11 mouse cellular contexts compared by ENCODE assay signal in the genomic region with DNA sequence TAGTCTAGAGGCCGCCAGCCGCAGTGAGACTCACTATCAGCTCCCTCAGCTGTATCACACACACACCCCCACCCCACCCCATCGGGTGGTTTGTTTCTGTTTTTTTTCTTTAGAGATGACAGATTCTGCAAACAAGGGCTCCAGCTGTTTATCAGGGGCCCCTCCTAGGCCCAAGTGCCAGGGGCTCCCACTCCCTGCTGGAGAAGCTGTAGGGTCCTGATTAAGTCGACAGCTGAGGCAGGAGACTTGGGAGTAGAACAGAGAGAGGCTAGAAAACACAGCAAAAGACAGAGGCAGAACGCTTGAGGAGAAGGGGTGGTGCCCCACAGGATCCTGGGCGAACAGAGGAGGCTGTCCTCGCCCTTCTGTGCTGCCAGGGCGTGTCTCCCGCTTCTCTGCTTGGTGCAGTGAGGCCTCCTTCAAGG. TPM values are rescaled to one million over a fixed set of nuclear protein-coding genes. Genes with fewer than 3 reads are reported as not detected.
DNase-seq lines count a peak whose midpoint lies in the region; ATAC-seq and TF ChIP-seq lines count a peak whose summit lies in the region.
"Had no signal": no experiment of that assay in that cellular context is flagged by ENCODE, and none has a peak within 500 bp of the region (broad histone marks: within the 10 kb centered on the region; RNA-seq: fewer than 3 reads in every experiment).

No protein-coding gene starts in this region.

- no peaks in the 10 kb centered on the region for H3K27me3 ChIP-seq in intestine, embryonic 15.5 days (replicated peaks)
- no peaks in the 10 kb centered on the region for H3K27me3 ChIP-seq in intestine, postnatal 0 days (replicated peaks; ENCODE audit: control insufficient read depth, insufficient read depth, low read length)
- no peaks in the 10 kb centered on the region for H3K27me3 ChIP-seq in liver, embryonic 16.5 days (ENCODE audit: control insufficient read depth, insufficient read depth, low read depth, low read length)
- H3K27me3 ChIP-seq in midbrain, embryonic 14.5 days (ENCODE audit: control insufficient read depth, insufficient read depth, low read length) = no peaks in the 10 kb centered on the region
- H3K27me3 ChIP-seq: embryonic facial prominence, embryonic 15.5 days; limb, embryonic 15.5 days had no signal

- WGBS in intestine, embryonic 15.5 days = 56% methylated on average over 9 of the region's 9 CpGs
- WGBS in intestine, postnatal 0 days = 36% methylated on average over 9 of the region's 9 CpGs
- 12% methylated on average over 9 of the region's 9 CpGs for WGBS in liver, embryonic 16.5 days (ENCODE audit: insufficient replicate concordance)
- WGBS in midbrain, embryonic 14.5 days = 80% methylated on average over 9 of the region's 9 CpGs

- no peaks in the 10 kb centered on the region for H3K36me3 ChIP-seq in intestine, embryonic 15.5 days
- H3K36me3 ChIP-seq in intestine, postnatal 0 days (ENCODE audit: control insufficient read depth, insufficient read depth) = no peaks in the 10 kb centered on the region
- H3K36me3 ChIP-seq in liver, embryonic 16.5 days (ENCODE audit: control insufficient read depth, insufficient read depth) = no peaks in the 10 kb centered on the region
- H3K36me3 ChIP-seq in midbrain, embryonic 14.5 days (ENCODE audit: control insufficient read depth, insufficient read depth, low read length) = no peaks in the 10 kb centered on the region
- H3K36me3 ChIP-seq: embryonic facial prominence, embryonic 15.5 days; limb, embryonic 15.5 days had no signal

- H3K4me1 ChIP-seq in intestine, embryonic 15.5 days (replicated peaks) = 0 out of 2 replicates have a peak, but pooled peaks cover 10% of the 10 kb centered on the region
- H3K4me1 ChIP-seq in intestine, postnatal 0 days (replicated peaks; ENCODE audit: control insufficient read depth, insufficient read depth, low read length) = peaks cover 3% of the 10 kb centered on the region; the same call in 1 of the 2 replicates
- peaks cover 73% of the 10 kb centered on the region for H3K4me1 ChIP-seq in liver, embryonic 16.5 days (ENCODE audit: control insufficient read depth, low read depth, low read length)
- H3K4me1 ChIP-seq in midbrain, embryonic 14.5 days (ENCODE audit: control insufficient read depth, insufficient read depth, low read length) = no peaks in the 10 kb centered on the region

- H3K9me3 ChIP-seq in intestine, embryonic 15.5 days = no peaks in the 10 kb centered on the region
- H3K9me3 ChIP-seq in intestine, postnatal 0 days (ENCODE audit: control insufficient read depth) = no peaks in the 10 kb centered on the region
- H3K9me3 ChIP-seq in liver, embryonic 16.5 days (replicated peaks; ENCODE audit: control insufficient read depth, low read length) = no peaks in the 10 kb centered on the region
- no peaks in the 10 kb centered on the region for H3K9me3 ChIP-seq in midbrain, embryonic 14.5 days (ENCODE audit: control insufficient read depth, low read length)
- H3K9me3 ChIP-seq: embryonic facial prominence, embryonic 15.5 days; limb, embryonic 15.5 days had no signal

- no peak for TF ChIP-seq CTCF in intestine, postnatal 0 days (IDR thresholded peaks at IDR 0.05; ENCODE audit: low read depth)

- H3K9ac ChIP-seq in intestine, embryonic 15.5 days = no peak overlapping the region
- H3K9ac ChIP-seq in intestine, postnatal 0 days (ENCODE audit: low read depth, low read length) = no peak overlapping the region
- peak overlapping the region; percentile 58 for H3K9ac ChIP-seq in liver, embryonic 16.5 days (ENCODE audit: low read depth, low read length)
- H3K9ac ChIP-seq in midbrain, embryonic 14.5 days (replicated peaks; ENCODE audit: low read length) = no peak overlapping the region
- H3K9ac ChIP-seq: embryonic facial prominence, embryonic 15.5 days; limb, embryonic 15.5 days had no signal

- DNase-seq in thymus, postnatal 10 days (ENCODE audit: low spot score in 2 of 2) = peak; percentile 75 to 78
- no peak for DNase-seq in midbrain, embryonic 14.5 days
- DNase-seq in cerebellum, adult 8-10 months = no peak
- DNase-seq: kidney, postnatal 14 days had no signal

- H3K4me2 ChIP-seq in intestine, embryonic 15.5 days (replicated peaks) = no peak overlapping the region
- H3K4me2 ChIP-seq in intestine, postnatal 0 days (replicated peaks; ENCODE audit: low read depth) = no peak overlapping the region
- H3K4me2 ChIP-seq in liver, embryonic 16.5 days (ENCODE audit: low read depth, low read length) = peak overlapping the region; percentile 60
- no peak overlapping the region for H3K4me2 ChIP-seq in midbrain, embryonic 14.5 days (ENCODE audit: low read length)
- H3K4me2 ChIP-seq: embryonic facial prominence, embryonic 15.5 days; limb, embryonic 15.5 days had no signal

- H3K4me3 ChIP-seq in intestine, embryonic 15.5 days (replicated peaks) = no peak overlapping the region
- no peak overlapping the region for H3K4me3 ChIP-seq in intestine, postnatal 0 days (ENCODE audit: low read depth, low read length)
- H3K4me3 ChIP-seq in liver, embryonic 16.5 days (ENCODE audit: low read depth, low read length) = peak overlapping the region; percentile 19
- H3K4me3 ChIP-seq in midbrain, embryonic 14.5 days (replicated peaks; ENCODE audit: low read depth, low read length) = no peak overlapping the region
- H3K4me3 ChIP-seq: embryonic facial prominence, embryonic 15.5 days; limb, embryonic 15.5 days had no signal

- no peak overlapping the region for H3K27ac ChIP-seq in intestine, embryonic 15.5 days
- no peak overlapping the region for H3K27ac ChIP-seq in intestine, postnatal 0 days (ENCODE audit: low read depth, low read length)
- peak overlapping the region; percentile 90 for H3K27ac ChIP-seq in liver, embryonic 16.5 days (ENCODE audit: low read length)
- H3K27ac ChIP-seq in midbrain, embryonic 14.5 days (replicated peaks; ENCODE audit: low read depth, low read length) = no peak overlapping the region
- H3K27ac ChIP-seq: embryonic facial prominence, embryonic 15.5 days; limb, embryonic 15.5 days had no signal

- peak; percentile 79 for ATAC-seq in intestine, embryonic 15.5 days
- ATAC-seq in intestine, postnatal 0 days = no peak
- peak; percentile 75 for ATAC-seq in common myeloid progenitor, adult 5-6 weeks (replicated peaks; ENCODE audit: low read depth, poor library complexity, severe bottlenecking)
- peak; percentile 89 for ATAC-seq in liver, embryonic 16.5 days (ENCODE audit: low read depth)
- ATAC-seq in midbrain, embryonic 14.5 days (ENCODE audit: low FRiP score, low TSS enrichment) = no peak
- no peak for ATAC-seq in inflammation-experienced regulatory T-cells, adult 6 months

RNA-seq across cellular contexts. Expression of gene Ccnd3, which starts 31.0 kb away (rescaled TPM):
- polyA plus RNA-seq in intestine, embryonic 15.5 days (2015; fragmentation: Nextera tagmentation; extraction: Ambion mirVana) = 394 and 407 TPM in 2 replicates
- 175 and 180 TPM in 2 replicates for polyA plus RNA-seq in intestine, postnatal 0 days (2015; fragmentation: Nextera tagmentation; extraction: Ambion mirVana)
- total RNA-seq in common myeloid progenitor, adult 5-6 weeks (2017) = 45.1 and 61.9 TPM in 2 replicates
- polyA plus RNA-seq in liver, embryonic 16.5 days (2015; fragmentation: Nextera tagmentation; extraction: Ambion mirVana) = 300 and 331 TPM in 2 replicates
- 56.4 and 67.3 TPM in 2 replicates for polyA plus RNA-seq in midbrain, embryonic 14.5 days (2014; fragmentation: Nextera tagmentation; extraction: Ambion mirVana)
- 100 to 1,000 TPM; 124 to 141 (median 130) TPM for polyA plus RNA-seq in inflammation-experienced regulatory T-cells, adult 6 months (2017; shearing (Covaris generic))

RNA-seq across cellular contexts. Expression of gene Taf8, which starts 33.7 kb away (rescaled TPM):
- 20.4 and 21.9 TPM in 2 replicates for polyA plus RNA-seq in intestine, embryonic 15.5 days (2015; fragmentation: Nextera tagmentation; extraction: Ambion mirVana)
- polyA plus RNA-seq in intestine, postnatal 0 days (2015; fragmentation: Nextera tagmentation; extraction: Ambion mirVana) = 8.3 and 9.2 TPM in 2 replicates
- 45.2 and 64.5 TPM in 2 replicates for total RNA-seq in common myeloid progenitor, adult 5-6 weeks (2017)
- polyA plus RNA-seq in liver, embryonic 16.5 days (2015; fragmentation: Nextera tagmentation; extraction: Ambion mirVana) = 14.2 and 14.3 TPM in 2 replicates
- 17.4 and 19.2 TPM in 2 replicates for polyA plus RNA-seq in midbrain, embryonic 14.5 days (2014; fragmentation: Nextera tagmentation; extraction: Ambion mirVana)
- 10 to 100 TPM; 56.9 to 80.8 (median 70.0) TPM for polyA plus RNA-seq in inflammation-experienced regulatory T-cells, adult 6 months (2017; shearing (Covaris generic))

Comparison
In these comparisons a context has a peak if more than half of its experiments do, and no peak if none do; other contexts are left out.
1. ATAC-seq: peak in intestine, embryonic 15.5 days (single experiment), common myeloid progenitor, adult 5-6 weeks (single experiment) and liver, embryonic 16.5 days (single experiment); none in intestine, postnatal 0 days (single experiment), midbrain, embryonic 14.5 days (single experiment) and inflammation-experienced regulatory T-cells, adult 6 months (single experiment).
2. DNase-seq: peak in thymus, postnatal 10 days (2 of 2); none in midbrain, embryonic 14.5 days (single experiment) and cerebellum, adult 8-10 months (single experiment).